Mouse (Mus musculus) gastrocnemius, postnatal 14 days (tissue): ENCODE results near the gene Srsf12. TPM values are rescaled to one million over a fixed set of nuclear protein-coding genes. Genes with fewer than 3 reads are reported as not detected.
A peak's percentile ranks its signal among the peaks of the same experiment; 100 is the strongest.

Source experiments
- DNase-seq: peaks from one replicate; pipeline ENCODE4 v3.0.0; 2021; ENCODE audit warnings: mixed read lengths
- intact Hi-C: fragments of 180-260 bp; cut with DNase I; formaldehyde crosslinking; loops from one replicate; pipeline ENCODE4 v1.15.1; 2025; ENCODE audit warnings: low total_unique reads
- long read RNA-seq, 2 experiments: library from polyadenylated mRNA; stranded (forward); transcript quantifications; one replicate each; pipeline ENCODE4 v2.0.0; 2021
- total RNA-seq, 2 experiments: library from RNA; stranded (reverse); gene quantifications; 2 replicates each; pipeline ENCODE4 v1.2.3; 2021

Srsf12 gene
- not detected for total RNA-seq
- long read RNA-seq, experiment 1, result 0 reads
- long read RNA-seq, experiment 2, result 0 reads

GRCm38 (mm10) chr4:33208881-33209841, at the start of gene Srsf12:
Gene Srsf12 (plus strand): TSS chr4:33208991.
- DNase-seq, result peak; percentile 8
- intact Hi-C loops, result loop anchor here (5.0 kb wide), 1 partner anchor 62 kb away; no protein-coding TSS in a partner anchor

DNA sequence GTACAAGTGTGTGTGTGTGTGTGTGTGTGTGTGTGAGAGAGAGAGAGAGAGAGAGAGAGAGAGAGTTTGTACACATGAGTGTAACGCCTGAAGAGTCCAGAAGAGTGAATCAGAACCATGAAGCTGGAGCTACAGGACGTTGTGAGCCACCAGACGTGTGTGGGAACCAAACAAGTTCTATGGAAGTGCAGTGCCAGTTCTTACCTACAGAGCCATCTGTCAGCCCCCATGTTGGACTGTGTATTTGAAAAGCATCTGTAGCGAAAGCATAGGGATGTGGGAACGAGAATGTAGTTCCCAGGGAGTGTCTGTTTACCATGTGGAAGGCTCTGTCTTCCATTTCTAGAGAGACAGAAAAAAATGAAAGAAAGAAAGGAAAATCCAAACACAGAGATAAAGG, 25.3 kb upstream of the Srsf12 start:
- DNase-seq, result no peak
- intact Hi-C loops, result no loop called here

- peak; percentile 43 for DNase-seq
- intact Hi-C loops, result no loop called here
Observed at GRCm38 (mm10) chr4:33188164-33188563, 20.6 kb upstream of the Srsf12 start.

DNA sequence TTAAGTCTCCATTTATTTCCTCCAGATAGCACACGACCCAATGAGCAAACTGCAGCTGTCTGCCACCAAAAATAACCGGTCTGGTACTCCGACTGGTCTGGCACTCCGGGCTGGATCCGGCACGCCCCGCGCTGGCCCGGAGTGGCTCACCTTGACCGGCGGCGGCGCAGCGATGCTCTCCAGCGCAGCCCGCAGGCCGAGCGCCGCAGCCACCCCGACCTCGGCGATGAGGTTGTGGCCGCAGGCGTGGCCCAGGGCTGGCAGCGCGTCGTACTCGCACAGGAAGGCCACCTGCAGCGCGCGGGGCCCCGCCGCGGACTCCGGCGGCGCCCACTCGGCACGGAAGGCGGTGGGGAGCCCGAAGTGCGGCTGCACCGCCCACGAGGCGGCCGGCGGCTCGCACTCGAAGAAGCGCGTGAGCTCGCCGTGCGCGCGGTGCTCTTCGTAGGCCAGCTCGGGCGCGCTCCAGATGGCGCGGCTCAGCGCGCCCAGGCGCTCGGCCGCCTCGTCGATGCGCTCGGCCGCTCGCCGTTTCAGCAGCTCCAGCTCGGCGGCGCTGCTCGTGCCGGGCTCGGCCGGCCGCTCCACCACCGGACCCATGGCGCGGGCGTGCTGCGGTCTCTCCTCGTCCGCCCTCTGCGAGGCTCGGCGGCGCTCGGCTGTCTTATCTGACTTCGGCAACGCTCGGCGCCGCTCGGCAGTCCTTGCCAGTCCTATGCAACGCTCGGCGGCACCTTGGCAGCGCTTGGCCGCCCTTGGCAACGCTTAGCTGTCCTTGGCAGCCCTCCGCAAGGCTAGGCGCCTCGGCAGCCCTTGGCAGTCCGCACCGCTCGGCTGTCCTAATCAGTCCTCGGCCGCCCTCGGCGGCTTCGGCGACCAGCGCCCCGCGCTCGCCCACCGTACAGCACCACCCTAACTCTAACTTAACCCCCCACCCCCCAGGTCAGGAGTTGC, 19.7 kb upstream of the Srsf12 start:
- intact Hi-C loops, result no loop called here
- DNase-seq, result peak; percentile 89

GRCm38 (mm10) chr4:33189735-33190036, 19.1 kb upstream of the Srsf12 start, which contains the start of gene Pm20d2:
Gene Pm20d2 (minus strand): TSS chr4:33189737.
- no peak for DNase-seq
- intact Hi-C loops, result no loop called here

GRCm38 (mm10) chr4:33198117-33198516, 10.7 kb upstream of the Srsf12 start:
- intact Hi-C loops, result no loop called here
- no peak for DNase-seq

DNA sequence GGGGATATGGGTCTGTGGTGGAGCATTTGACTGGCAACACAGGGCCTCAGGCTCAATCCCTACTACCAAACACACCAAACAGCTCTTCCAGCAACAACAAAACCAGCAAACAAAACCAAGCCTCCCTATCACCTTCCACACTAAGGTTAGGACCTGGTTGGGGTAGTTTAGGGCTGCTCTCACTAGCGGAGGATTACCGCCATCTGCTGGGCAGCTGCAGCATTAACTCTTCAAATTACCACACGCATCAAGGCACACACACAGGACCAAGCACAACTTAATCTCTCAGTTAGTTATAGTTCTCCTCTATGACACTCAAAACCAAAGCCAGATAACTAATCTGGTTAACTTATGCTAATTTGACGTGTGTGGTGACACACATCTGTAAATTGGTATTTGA, 4.1 kb upstream of the Srsf12 start:
- intact Hi-C loops, result loop anchor here (5.0 kb wide), 1 partner anchor 57 kb away; no protein-coding TSS in a partner anchor
- peak; percentile 33 for DNase-seq

DNA sequence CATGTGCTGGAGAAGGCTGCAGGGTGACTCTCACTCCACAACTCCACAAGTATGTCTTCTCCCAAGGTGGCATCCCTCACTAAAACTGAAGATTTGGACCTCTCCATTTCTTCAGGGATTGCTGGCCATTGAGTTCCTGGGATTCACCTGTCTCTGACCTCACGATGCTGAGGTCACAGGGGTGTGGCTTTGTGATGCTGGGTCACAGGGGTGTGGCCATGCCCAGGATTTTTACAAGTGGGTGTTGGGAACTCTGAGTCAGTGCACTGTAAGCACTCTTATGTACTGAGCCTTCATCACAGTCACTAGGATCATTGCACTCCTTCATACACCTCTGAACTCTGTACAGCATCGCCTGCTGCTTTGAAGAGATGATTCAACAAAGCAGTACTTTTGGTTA, 1.2 kb upstream of the Srsf12 start:
- intact Hi-C loops, result loop anchor here (5.0 kb wide), 1 partner anchor 60 kb away; no protein-coding TSS in a partner anchor
- DNase-seq, result no peak

DNA sequence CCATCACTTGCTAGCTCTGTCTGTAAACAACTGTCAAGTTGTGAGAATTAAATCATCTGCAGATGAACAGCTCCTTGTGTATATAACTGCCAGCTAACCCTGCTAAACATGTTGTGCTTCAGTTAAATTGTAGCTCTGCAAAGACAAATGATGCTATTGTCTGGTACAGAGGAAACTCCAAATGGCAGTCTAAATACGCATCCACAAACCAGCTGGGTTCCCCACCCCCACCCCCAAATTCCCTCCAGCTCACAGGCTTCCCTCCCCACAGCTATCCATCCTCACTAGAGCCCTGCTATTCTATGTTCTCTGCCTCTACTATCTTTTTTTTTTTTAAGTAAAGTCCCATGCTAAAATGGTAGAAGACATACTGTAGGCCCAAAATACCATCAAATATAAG, 13.1 kb downstream of the Srsf12 start:
- DNase-seq, result no peak
- intact Hi-C loops, result no loop called here

DNA sequence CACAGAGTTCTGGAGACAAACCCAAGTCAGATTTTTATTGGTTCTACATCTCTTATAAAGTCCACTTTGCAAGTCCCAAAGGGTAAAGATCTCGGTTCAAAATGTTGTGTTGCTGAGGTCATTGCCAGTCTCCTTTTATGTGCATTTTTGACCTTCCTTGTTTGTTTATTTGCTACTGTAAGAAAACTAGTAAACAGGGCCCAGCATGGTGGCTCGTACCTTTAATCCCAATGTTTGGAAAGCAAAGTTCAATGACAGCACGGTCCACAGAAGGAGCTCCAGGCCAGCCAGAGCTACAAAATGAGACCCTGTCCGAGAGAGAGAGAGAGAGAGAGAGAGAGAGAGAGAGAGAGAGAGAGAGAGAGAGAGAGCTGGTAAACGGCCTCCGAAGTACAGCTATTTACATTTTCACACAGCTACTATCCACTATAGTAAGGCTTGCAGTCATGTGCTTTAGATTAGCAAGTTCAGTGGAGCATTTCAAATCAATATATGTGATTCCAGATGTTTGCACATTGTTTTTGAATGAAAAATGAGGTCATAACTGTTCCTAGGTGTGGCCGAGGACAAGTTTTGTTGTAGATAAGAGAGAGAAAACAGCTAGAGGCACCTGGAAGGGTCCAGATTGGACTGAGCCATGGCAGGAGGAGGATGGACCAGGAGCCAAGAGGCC, 15.3 kb downstream of the Srsf12 start:
- intact Hi-C loops, result no loop called here
- no peak for DNase-seq

DNA sequence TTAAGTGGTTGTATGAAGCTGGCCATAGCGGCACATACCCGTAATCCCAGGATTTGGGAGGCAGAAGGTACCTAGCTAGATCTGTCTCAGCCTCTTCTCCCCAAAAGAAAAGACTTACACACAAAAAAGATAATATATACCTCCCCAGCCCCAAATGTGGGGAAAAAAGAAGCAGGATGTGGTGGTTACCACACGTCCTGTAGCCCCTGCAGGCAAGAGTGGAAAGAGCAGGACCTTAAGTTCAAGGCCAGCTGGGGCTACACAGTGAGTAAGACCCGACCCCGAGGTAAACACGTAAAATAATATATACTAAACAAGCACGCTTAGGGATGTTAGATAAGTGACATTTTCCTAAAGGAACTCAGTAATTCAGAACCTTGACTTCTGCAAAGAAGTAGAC, 18.4 kb downstream of the Srsf12 start:
- intact Hi-C loops, result no loop called here
- no peak for DNase-seq

DNA sequence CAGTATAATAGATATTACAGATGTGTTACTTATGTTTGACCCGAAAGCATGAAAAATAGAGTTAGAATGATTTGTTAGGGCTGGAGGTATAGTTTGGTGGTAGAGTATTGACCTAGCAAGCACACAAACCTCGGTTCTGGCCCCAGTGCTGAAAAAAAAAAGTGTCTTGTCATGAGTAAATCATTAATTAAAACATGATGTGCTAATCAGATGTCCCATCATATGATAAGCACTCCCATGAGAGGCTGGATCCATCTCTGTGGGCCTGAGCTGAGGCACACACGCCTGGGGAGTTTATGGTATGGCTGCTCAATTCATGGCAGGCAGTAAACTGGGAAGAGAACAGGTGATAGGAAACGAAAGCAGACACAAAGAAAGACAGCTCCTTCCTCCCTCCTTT, 20.8 kb downstream of the Srsf12 start:
- intact Hi-C loops, result no loop called here
- DNase-seq, result no peak

GRCm38 (mm10) chr4:33230881-33231280, 22.1 kb downstream of the Srsf12 start:
- intact Hi-C loops, result no loop called here
- no peak for DNase-seq

GRCm38 (mm10) chr4:33242536-33242935, 33.7 kb downstream of the Srsf12 start:
- no peak for DNase-seq
- intact Hi-C loops, result no loop called here

GRCm38 (mm10) chr4:33243016-33243758, 34.4 kb downstream of the Srsf12 start:
- intact Hi-C loops, result no loop called here
- no peak for DNase-seq

GRCm38 (mm10) chr4:33243921-33244320, 35.1 kb downstream of the Srsf12 start:
- intact Hi-C loops, result no loop called here
- DNase-seq, result no peak

- no peak for DNase-seq
- intact Hi-C loops, result no loop called here
Observed at GRCm38 (mm10) chr4:33245853-33246395, 37.1 kb downstream of the Srsf12 start.

GRCm38 (mm10) chr4:33247479-33248053, 38.8 kb downstream of the Srsf12 start:
- intact Hi-C loops, result no loop called here
- DNase-seq, result peak; percentile 100
